Mouse (Mus musculus) layer of hippocampus, postnatal 10 days (tissue): ENCODE results near the gene Olfr2. TPM values are rescaled to one million over a fixed set of nuclear protein-coding genes. Genes with fewer than 3 reads are reported as not detected.
"Not testable (repeated sequence)": the region's sequence is repeated elsewhere in the genome, so short reads cannot be mapped to it uniquely, and the experiment has no call there.

Experiments used
- DNase-seq, 2 experiments: peaks; one replicate each; pipeline ENCODE4 v3.0.0; 2021; ENCODE audit warnings: low spot score in 2 of 2
- long read RNA-seq: library from polyadenylated mRNA; stranded (forward); transcript quantifications from one replicate; pipeline ENCODE4 v2.0.0, GENCODE M21; 2023
- total RNA-seq, 2 experiments: library from RNA; stranded (reverse); gene quantifications; 2 replicates each; pipeline ENCODE4 v1.2.3; 2021

The Olfr2 gene
- not detected for total RNA-seq
- long read RNA-seq: 0 reads

GRCm38 (mm10) chr7:107005972-107006371, at the start of gene Olfr2:
Gene Olfr2 (minus strand): TSS chr7:107006072.
- no peak for DNase-seq

- DNase-seq: no peak
Measured at GRCm38 (mm10) chr7:107047578-107047977, 41.7 kb upstream of the Olfr2 start.

GRCm38 (mm10) chr7:107045833-107046232, 40.0 kb upstream of the Olfr2 start:
- peak; percentile 30 to 44 for DNase-seq

GRCm38 (mm10) chr7:107044407-107044806, 38.5 kb upstream of the Olfr2 start:
- DNase-seq: no peak

DNA sequence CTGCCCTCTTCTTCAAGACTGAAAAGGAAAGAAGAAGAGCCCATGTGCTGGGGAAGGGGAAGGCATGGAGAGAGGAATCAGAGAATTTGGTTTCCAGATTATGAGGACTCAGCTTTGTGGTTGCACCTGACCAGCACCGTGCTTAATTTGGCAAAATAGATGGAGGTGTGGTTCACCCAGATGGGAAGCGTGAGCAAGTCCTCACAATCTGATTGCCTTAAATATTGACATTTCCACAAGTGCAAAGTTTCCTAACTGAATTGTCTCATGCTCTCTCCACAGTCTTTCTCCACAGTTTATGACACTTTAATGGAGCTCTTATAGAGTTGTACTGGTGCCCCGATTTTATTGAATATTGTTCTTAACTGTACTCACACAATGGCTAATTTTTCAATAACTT, 37.3 kb upstream of the Olfr2 start:
- no peak for DNase-seq

- no peak for DNase-seq
Measured at GRCm38 (mm10) chr7:107039934-107040563, 34.2 kb upstream of the Olfr2 start.

DNA sequence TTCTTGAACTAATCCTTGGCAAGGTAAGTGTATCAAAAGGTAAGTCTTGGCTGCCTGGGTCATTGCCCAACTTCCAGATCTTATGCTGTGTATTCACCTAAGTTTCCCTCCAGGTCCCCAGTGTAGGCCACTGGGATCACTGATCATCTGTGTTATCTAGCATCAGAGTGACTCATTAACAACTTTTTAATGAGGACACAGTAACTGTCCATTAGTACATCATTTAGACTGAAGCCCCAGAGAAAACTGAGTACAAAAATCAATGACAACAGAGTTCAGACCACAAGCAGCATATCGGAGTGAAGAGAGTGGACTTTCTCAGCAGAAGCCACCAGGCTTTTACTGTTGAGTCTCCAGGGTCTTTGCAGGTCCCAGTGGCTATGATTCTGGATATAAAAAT, 25.0 kb upstream of the Olfr2 start, which contains the start of gene Olfr713:
Gene Olfr713 (plus strand): TSS at position 301 of the 400 bp plus-strand sequence.
- no peak for DNase-seq

DNA sequence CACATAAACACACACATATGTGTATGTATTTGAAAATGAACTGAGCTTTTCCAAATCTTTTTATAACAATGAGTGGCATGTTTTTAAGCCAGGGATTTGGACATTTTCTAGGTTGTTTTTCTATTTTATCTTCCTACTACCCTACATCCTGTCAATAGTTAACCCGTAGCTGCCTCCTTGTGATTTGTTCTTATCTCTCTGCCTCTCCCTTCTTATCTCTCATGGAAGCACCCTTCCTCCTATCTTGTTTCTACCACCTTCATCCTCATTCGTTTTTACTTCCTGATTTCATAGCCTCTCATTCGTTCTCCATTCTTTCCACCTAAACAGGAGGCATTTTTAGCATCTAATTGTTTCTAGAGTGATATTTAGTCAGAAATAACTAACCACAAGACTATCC, 1.7 kb downstream of the Olfr2 start:
- DNase-seq: no peak

DNA sequence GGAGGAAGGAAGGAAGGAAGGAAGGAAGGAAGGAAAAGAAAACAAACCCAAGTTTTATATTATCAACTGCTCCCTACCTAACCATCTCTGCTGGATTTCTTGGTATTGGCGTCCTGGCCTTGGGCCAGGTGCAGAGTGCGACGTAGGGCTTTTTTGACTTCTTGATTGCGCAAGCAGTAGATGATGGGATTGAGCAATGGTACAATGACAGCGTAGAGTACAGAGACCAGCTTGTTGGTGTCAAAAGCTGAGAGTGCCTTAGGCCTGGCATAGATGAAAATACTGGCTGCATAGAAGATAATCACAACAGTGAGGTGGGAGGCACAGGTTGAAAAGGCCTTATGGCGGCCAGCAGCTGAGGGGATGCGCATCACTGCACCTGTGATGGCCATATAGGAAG, 5.1 kb downstream of the Olfr2 start:
- no peak for DNase-seq

DNA sequence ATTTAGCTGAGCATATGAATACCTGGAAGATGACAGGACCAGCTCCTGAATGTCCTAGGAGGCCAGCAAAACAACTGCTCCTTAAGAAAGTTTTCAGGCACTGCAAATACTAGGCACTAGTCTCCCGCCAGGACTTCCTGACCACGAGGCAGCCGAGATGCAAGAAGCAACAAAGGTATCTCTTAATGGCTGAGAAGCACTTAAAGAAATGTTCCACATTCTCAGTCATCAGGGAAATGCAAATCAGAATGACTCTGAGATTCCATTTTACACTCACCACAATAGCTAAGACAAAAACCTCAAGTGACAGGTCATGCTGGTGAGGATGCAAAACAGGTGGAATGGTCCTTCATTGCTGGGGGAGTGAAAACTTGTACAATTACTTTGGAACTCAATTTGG, 20.6 kb downstream of the Olfr2 start:
- no peak for DNase-seq

DNA sequence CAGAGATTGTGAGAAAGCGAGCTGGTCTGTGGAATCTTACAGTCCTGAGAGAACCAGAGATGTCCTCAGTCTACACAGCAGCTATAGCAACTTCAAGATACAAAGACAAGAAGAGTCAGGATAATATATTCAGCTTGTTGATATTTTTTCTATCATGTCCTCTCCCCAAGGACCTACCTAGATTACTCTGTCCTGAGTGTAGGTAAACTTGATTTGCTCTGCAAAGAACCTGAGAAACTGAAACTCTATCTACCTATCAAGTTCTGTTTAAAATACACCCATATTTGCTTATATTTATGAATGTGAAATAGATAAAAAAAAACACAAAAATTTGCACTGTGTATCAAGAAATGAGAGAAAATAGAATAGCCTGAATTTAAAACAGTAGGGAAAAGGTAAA, 30.5 kb downstream of the Olfr2 start, which contains the start of gene Olfr711:
Gene Olfr711 (minus strand): TSS at position 101 of the 400 bp plus-strand sequence.
- no peak for DNase-seq

- DNase-seq: not testable (repeated sequence)
Measured at GRCm38 (mm10) chr7:106967503-106967902, 38.4 kb downstream of the Olfr2 start.

GRCm38 (mm10) chr7:106963837-106964236, 42.0 kb downstream of the Olfr2 start, which contains the start of gene Olfr6:
Gene Olfr6 (minus strand): TSS chr7:106963937.
- no peak for DNase-seq

GRCm38 (mm10) chr7:106948212-106948611, 57.7 kb downstream of the Olfr2 start, which contains the start of gene Olfr710:
Gene Olfr710 (minus strand): TSS chr7:106948312.
- DNase-seq: no peak

Other genes starting within 250 kb of the Olfr2 start
- gene Olfr699, start 212.9 kb downstream of the Olfr2 start, total RNA-seq: not detected
- gene Olfr700, start 197.2 kb downstream of the Olfr2 start, total RNA-seq: not detected
- not detected for gene Olfr701, start 191.9 kb downstream of the Olfr2 start, total RNA-seq
- not detected for gene Olfr702, start 172.2 kb downstream of the Olfr2 start, total RNA-seq
- gene Olfr703, start 162.7 kb downstream of the Olfr2 start, total RNA-seq: not detected
- not detected for gene Olfr704, start 142.9 kb downstream of the Olfr2 start, total RNA-seq
- not detected for gene Olfr705, start 129.2 kb downstream of the Olfr2 start, total RNA-seq
- gene Olfr706, start 117.9 kb downstream of the Olfr2 start, total RNA-seq: not detected
- gene Olfr707, start 104.8 kb downstream of the Olfr2 start, total RNA-seq: not detected
- not detected for gene Olfr1532-ps1, start 98.1 kb downstream of the Olfr2 start, total RNA-seq
- gene Olfr709-ps1, start 73.9 kb downstream of the Olfr2 start, total RNA-seq: not detected
- gene Olfr710, start 57.8 kb downstream of the Olfr2 start, total RNA-seq: not detected
- under 1 TPM; 0.25 to 0.33 TPM for gene Olfr6, start 42.1 kb downstream of the Olfr2 start, total RNA-seq
- gene Olfr711, start 30.6 kb downstream of the Olfr2 start, total RNA-seq: not detected
- gene Olfr713, start 25.1 kb upstream of the Olfr2 start, total RNA-seq: not detected
- gene Olfr714, start 64.9 kb upstream of the Olfr2 start, total RNA-seq: not detected
- not detected for gene Olfr17, start 87.1 kb upstream of the Olfr2 start, total RNA-seq
- not detected for gene Olfr715b, start 104.3 kb upstream of the Olfr2 start, total RNA-seq
- not detected for gene Olfr715, start 125.0 kb upstream of the Olfr2 start, total RNA-seq
- not detected for gene Olfr716, start 132.3 kb upstream of the Olfr2 start, total RNA-seq
- not detected for gene Nlrp14, start 160.9 kb upstream of the Olfr2 start, total RNA-seq
- gene Rbmxl2, start 203.4 kb upstream of the Olfr2 start, total RNA-seq: not detected